Mouse (Mus musculus) midbrain, embryonic 16.5 days (tissue): Measurements from ENCODE around the gene Kif26b. TPM values are rescaled to one million over a fixed set of nuclear protein-coding genes. Genes with fewer than 3 reads are reported as not detected.

Source experiments
- ATAC-seq: fragments of 200-750 bp; cut with Nextera tagmentation; 2 replicates; pipeline ENCODE4 v1.8.0; 2017; ENCODE audit warnings: moderate TSS enrichment
- H3K27ac ChIP-seq: fragments of 300-500 bp; sonication (generic); 2 replicates; pipeline ENCODE4 v1.5.1; 2014; ENCODE audit warnings: mild to moderate bottlenecking, low read length, mixed read lengths
- H3K27me3 ChIP-seq: fragments of 300-500 bp; sonication (generic); 2 replicates; pipeline ENCODE4 v1.6.1; 2014; ENCODE audit warnings: low read depth, low read length, mixed read lengths; ENCODE audit not compliant: control insufficient read depth, insufficient read depth
- H3K36me3 ChIP-seq: fragments of 300-500 bp; sonication (generic); 2 replicates; pipeline ENCODE4 v1.6.1; 2014; ENCODE audit warnings: mild to moderate bottlenecking, low read length, moderate library complexity, mixed read lengths; ENCODE audit not compliant: control insufficient read depth, insufficient read depth
- H3K4me1 ChIP-seq: fragments of 300-500 bp; sonication (generic); 2 replicates; pipeline ENCODE4 v1.6.1; 2014; ENCODE audit warnings: mild to moderate bottlenecking, low read length, mixed read lengths; ENCODE audit not compliant: control insufficient read depth, insufficient read depth
- H3K4me2 ChIP-seq: fragments of 300-500 bp; sonication (generic); 2 replicates; pipeline ENCODE4 v1.6.1; 2014; ENCODE audit warnings: mild to moderate bottlenecking, low read length, mixed read lengths
- H3K4me3 ChIP-seq: fragments of 300-500 bp; sonication (generic); 2 replicates; pipeline ENCODE4 v1.5.1; 2014; ENCODE audit warnings: low read depth, mild to moderate bottlenecking, low read length, moderate library complexity, mixed read lengths
- H3K9ac ChIP-seq: fragments of 300-500 bp; sonication (generic); 2 replicates; pipeline ENCODE4 v1.6.1; 2014; ENCODE audit warnings: low read depth, low read length, mixed read lengths
- H3K9me3 ChIP-seq: fragments of 300-500 bp; sonication (generic); replicated peaks from 2 replicates; pipeline ENCODE4 v1.6.1; 2014; ENCODE audit warnings: mild to moderate bottlenecking, low read length, mixed read lengths; ENCODE audit not compliant: control insufficient read depth, poor library complexity, severe bottlenecking
- WGBS: fragments of 180-500 bp; shearing (Covaris S2); extraction: QIAGEN DNeasy Blood & Tissue Kit; methylation state at CpG from one replicate; pipeline ENCODE4 v1.1.7; 2014; 5-methylcytosine and 5-hydroxymethylcytosine counted together
- polyA plus RNA-seq: library from polyadenylated mRNA; unstranded; fragments of >200 nt; fragmentation: Nextera tagmentation; extraction: Ambion mirVana; gene quantifications from 2 replicates; pipeline ENCODE4 v1.2.1, GENCODE M21; 2015

Gene Kif26b
- polyA plus RNA-seq, 1 experiment from 2014 or later = 8.1 TPM

DNA sequence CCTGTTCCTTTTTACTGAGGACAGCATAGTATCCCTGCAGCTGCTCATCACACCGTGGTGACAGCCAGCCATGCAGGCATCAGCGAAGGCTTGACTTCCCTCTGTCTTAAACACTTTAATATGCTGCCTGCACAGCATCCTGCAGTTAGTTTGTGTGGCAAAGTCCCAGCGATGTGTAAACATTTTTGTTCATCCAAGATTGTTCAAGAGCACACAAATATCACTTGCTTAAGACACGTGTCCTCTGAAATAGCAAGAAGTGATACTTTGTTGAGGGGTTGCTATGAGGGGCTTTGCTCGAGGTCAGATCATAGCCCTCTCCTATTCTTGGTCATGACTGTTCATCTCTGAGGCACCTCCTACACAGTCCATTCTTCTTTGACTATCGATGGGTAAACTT, 303.6 kb downstream of the Kif26b start:
- Histone ChIP-seq H3K9me3 (no peaks in the 10 kb centered on the region), H3K36me3 (no peaks in the 10 kb centered on the region), H3K4me1 (0 out of 2 replicates have a peak, but pooled peaks cover 5% of the 10 kb centered on the region), H3K4me3 (no peak overlapping the region), H3K9ac (no peak overlapping the region), H3K4me2 (no peak overlapping the region), H3K27me3 (no peaks in the 10 kb centered on the region), H3K27ac (no peak overlapping the region)
- ATAC-seq = no peak
- WGBS = 74% methylated on average over 6 of the region's 6 CpGs

DNA sequence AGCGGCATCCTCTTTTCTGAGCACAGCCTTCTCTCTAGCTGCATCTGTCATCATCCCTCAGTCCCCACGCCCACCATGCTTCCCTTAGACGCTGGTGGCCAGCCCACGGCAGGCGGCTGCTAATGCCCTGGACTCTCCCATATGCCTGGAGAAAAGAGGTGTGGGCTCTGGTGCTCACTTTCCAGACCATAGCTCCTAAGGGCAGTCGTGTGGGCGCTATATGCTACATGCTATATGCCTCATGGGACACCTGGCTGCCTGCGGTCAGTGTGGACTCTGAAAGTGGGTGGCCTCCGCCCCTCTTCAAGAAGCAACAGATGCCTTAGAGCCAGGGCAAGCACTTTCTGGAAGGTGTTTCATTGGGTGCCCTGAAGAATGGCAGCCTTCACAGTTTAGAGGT, 306.9 kb downstream of the Kif26b start:
- no peak; the same call in 1 of the 2 replicates for ATAC-seq
- WGBS = 80% methylated on average over 9 of the region's 9 CpGs
- no peak overlapping the region for H3K9ac ChIP-seq

DNA sequence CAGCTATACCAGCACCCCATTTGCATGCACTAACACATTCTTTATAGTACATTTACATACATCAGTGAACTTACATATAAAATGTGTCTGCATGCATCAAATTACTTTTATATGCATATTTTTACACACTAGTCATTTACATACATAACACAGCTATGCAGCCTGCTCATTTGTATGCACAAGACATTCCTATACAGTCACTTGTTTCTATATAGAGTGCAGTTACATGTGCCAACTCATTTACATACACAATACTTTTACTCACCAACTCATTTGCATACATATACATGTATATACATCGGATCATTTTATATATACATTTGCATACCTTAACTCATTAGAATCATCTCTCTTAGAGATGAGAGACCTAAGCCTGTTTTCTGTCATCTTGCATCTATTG, 308.1 kb downstream of the Kif26b start:
- Histone ChIP-seq H3K36me3 (no peaks in the 10 kb centered on the region), H3K4me1 (no peaks in the 10 kb centered on the region), H3K9ac (no peak overlapping the region), H3K9me3 (no peaks in the 10 kb centered on the region), H3K27me3 (no peaks in the 10 kb centered on the region), H3K27ac (no peak overlapping the region), H3K4me2 (no peak overlapping the region), H3K4me3 (no peak overlapping the region)
- 70% methylated on average over 1 of the region's 1 CpGs for WGBS
- ATAC-seq = no peak

More for the DNA sequence above, 306.9 kb downstream of the Kif26b start:
- Histone ChIP-seq H3K4me3 (no peak overlapping the region), H3K4me1 (no peaks in the 10 kb centered on the region), H3K4me2 (no peak overlapping the region), H3K36me3 (no peaks in the 10 kb centered on the region), H3K27ac (no peak overlapping the region), H3K27me3 (no peaks in the 10 kb centered on the region), H3K9me3 (no peaks in the 10 kb centered on the region)

DNA sequence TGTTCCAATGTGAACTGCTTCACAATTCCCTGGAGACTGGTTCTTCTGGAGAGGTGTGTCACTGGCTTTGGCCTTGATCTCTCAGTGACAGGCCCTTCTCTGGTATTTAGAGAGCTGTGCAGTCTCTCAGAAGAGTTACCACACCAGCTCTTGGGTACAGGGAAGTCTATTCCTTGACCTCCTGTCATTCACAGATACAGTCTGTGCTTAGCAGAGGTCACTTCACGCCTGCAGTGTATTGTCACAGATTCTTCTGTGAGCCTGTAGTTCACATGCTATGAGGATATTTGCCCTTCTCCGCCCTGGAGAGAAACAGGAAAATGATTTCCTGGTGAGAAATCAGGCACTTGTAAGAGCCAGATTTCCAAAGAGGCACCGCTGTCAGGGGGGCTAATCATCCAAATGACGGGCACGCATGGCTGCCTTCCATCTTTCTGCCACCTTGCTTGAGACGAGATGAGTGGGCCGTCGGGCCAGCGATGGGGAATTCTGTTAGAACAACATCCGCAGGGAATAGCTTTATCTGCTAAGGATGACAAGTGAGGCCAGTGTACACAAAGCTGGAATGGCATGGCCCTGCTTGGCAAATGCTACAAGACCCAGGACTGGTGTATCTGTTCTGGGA, 309.9 kb downstream of the Kif26b start:
- ATAC-seq = no peak
- no peak overlapping the region for H3K4me2 ChIP-seq
- 50% methylated on average over 10 of the region's 10 CpGs for WGBS
- no peak overlapping the region for H3K27ac ChIP-seq
- no peak overlapping the region for H3K4me3 ChIP-seq
- H3K27me3 ChIP-seq = no peaks in the 10 kb centered on the region
- no peaks in the 10 kb centered on the region for H3K4me1 ChIP-seq
- H3K9ac ChIP-seq = no peak overlapping the region
- H3K36me3 ChIP-seq = no peaks in the 10 kb centered on the region
- no peaks in the 10 kb centered on the region for H3K9me3 ChIP-seq

DNA sequence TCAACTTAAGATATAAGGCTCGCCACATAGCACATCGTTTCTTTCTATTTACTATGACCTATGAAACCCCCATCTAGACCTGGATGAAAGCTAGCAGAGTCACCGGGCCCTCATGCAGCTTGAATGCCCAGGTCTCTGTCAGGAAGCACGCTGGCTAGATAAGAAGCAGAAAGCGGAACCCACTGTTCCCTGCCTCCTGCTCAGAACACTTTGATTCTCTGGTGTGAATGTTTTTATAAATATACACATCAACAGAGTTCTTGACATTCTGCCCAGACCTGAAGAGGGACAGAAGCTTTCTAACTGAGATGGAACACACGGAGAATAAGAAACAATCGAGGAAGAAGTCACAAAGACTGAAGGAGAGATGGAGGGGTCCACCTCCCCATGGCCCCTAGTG, 311.4 kb downstream of the Kif26b start:
- 82% methylated on average over 7 of the region's 7 CpGs for WGBS
- Histone ChIP-seq H3K9ac (no peak overlapping the region), H3K4me2 (no peak overlapping the region), H3K4me3 (no peak overlapping the region), H3K27ac (no peak overlapping the region), H3K9me3 (no peaks in the 10 kb centered on the region), H3K4me1 (no peaks in the 10 kb centered on the region), H3K27me3 (no peaks in the 10 kb centered on the region), H3K36me3 (no peaks in the 10 kb centered on the region)
- no peak for ATAC-seq

DNA sequence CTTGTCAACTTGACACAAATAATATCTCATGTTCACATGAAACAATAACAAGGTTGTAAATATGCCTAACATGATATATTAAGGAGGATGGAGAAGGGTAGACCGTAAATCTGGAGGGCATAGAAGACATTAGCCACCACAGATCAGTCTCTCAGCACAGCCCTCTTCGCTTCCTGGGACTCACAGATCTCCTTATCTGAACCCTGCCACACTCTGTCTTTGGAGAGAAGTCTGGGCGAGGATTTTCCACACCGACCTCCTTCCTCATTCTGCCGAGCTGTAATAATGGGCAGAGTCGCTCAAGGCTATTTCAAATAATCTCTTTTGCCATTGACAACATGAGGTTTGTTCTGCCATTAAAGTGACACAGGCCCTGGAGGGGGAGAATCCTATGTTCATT, 315.9 kb downstream of the Kif26b start:
- WGBS = 89% methylated on average over 6 of the region's 6 CpGs
- H3K9ac ChIP-seq = no peak overlapping the region
- no peak for ATAC-seq
- peaks cover 5% of the 10 kb centered on the region; the same call in 1 of the 2 replicates for H3K4me1 ChIP-seq
- no peaks in the 10 kb centered on the region for H3K36me3 ChIP-seq
- H3K27me3 ChIP-seq = no peaks in the 10 kb centered on the region
- no peak overlapping the region for H3K27ac ChIP-seq
- no peak overlapping the region for H3K4me3 ChIP-seq
- H3K9me3 ChIP-seq = no peaks in the 10 kb centered on the region
- H3K4me2 ChIP-seq = no peak overlapping the region

DNA sequence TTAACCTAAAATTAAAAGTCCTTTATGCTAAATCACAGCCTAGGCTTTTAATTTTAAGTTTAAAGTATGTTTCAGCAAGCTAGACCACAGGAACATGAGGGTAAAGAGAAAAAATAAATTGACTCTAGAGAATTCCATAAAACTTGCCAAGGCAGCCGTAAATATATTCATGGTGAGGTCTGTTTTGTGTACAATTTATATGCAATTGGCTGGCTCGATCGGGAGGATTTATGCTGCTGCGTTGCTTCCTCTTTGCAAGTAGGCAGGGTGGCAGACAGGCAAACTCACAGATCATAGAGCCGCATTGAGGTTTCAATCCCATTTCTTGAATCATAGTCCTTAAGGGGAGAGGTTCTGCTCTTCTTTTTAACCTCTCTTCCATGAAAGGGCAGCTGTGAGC, 318.6 kb downstream of the Kif26b start:
- H3K9ac ChIP-seq = no peak overlapping the region
- no peaks in the 10 kb centered on the region for H3K36me3 ChIP-seq
- H3K4me2 ChIP-seq = no peak overlapping the region
- no peak overlapping the region for H3K27ac ChIP-seq
- no peak overlapping the region for H3K4me3 ChIP-seq
- no peak for ATAC-seq
- WGBS = 67% methylated on average over 5 of the region's 5 CpGs
- H3K9me3 ChIP-seq = no peaks in the 10 kb centered on the region
- H3K4me1 ChIP-seq = peaks cover 5% of the 10 kb centered on the region; the same call in 1 of the 2 replicates
- no peaks in the 10 kb centered on the region for H3K27me3 ChIP-seq

DNA sequence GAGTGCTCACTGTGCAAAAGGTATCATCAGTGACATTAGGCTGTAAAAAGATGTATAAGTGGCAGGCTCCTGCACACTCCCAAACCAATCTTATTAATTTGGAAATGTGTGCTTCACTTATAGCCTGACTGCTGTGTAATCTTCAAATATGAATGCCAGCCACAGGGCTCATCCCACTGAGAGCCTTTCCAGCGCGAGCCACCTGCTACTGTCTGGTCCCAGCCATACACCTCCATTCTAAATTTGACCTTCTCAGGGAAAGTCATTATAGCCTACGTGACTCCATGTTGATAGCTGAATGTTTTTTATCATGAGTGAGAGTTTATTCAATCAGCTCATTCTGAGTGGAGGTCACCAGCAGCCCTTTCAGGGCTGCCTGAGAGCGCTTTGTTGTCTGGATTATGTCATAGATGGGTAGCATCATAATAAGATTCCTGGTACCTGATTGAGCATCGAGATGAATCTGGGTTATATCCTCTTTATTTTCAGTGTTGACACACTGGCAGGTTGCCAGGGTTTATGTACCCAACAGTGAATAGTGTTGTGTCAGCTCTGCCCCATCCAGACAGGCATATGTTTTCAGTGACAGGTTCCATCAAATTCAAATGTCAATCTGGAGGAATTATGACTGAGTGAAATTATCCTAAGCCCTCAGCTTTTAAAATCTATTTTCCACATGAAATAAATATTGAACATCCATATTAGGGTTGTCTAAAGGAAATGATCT, 319.6 kb downstream of the Kif26b start:
- Histone ChIP-seq H3K4me2 (no peak overlapping the region), H3K4me1 (peaks cover 5% of the 10 kb centered on the region; the same call in 1 of the 2 replicates), H3K9me3 (no peaks in the 10 kb centered on the region), H3K4me3 (no peak overlapping the region), H3K27me3 (no peaks in the 10 kb centered on the region), H3K9ac (no peak overlapping the region), H3K36me3 (no peaks in the 10 kb centered on the region), H3K27ac (no peak overlapping the region)
- ATAC-seq = no peak
- 63% methylated on average over 5 of the region's 5 CpGs for WGBS

DNA sequence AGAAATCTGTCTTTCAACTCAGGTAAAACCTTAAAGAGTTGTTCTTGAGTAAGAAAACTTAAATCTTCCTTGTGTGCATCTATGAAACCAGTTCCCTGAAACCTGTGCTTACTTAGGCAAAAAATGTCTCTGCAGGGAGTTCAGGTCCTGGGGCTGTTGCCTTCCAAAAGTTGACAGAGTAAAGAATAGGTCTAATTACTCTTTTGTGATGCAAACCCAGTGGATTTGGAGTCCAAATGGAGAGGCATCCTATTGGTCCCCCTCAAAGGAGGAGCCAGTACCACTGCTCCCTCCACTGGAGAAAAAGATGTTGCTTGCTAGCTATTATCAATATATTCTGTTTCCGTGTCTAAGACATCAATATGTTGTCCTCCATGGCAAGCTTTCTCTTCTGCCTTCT, 321.6 kb downstream of the Kif26b start:
- Histone ChIP-seq H3K4me2 (no peak overlapping the region), H3K4me1 (peaks cover 5% of the 10 kb centered on the region; the same call in 1 of the 2 replicates), H3K27me3 (no peaks in the 10 kb centered on the region), H3K36me3 (no peaks in the 10 kb centered on the region), H3K9me3 (no peaks in the 10 kb centered on the region), H3K9ac (no peak overlapping the region), H3K4me3 (no peak overlapping the region), H3K27ac (no peak overlapping the region)
- WGBS = 37% methylated on average over 1 of the region's 1 CpGs
- no peak for ATAC-seq
